ENCODE assay signal across 19 mouse cellular contexts in the genomic region with DNA sequence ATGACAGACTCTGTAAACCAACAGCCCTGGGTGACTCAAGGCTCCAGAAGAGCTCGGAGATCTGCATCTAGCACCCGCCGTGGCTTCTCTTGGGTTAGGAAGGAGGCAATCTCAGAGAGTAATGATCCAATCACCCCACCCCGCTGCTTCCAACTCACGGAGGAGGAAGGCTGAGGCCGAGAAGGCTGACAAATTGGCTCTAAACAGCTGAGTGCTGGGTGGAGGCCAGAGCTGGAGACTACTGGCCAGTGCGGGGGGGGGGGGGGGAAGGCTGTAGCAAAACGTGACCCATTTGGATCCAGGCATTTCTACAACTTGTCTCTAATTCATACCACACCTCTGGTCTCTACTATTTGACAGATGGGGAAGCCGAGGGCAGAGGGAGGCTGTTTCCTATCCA. TPM values are rescaled to one million over a fixed set of nuclear protein-coding genes. Genes with fewer than 3 reads are reported as not detected.
"Had no signal": no experiment of that assay in that cellular context is flagged by ENCODE, and none has a peak within 500 bp of the region (broad histone marks: within the 10 kb centered on the region; RNA-seq: fewer than 3 reads in every experiment).

No protein-coding gene starts in this region.

- H3K4me1 ChIP-seq: lung, embryonic 15.5 days; midbrain, embryonic 12.5 days; neural tube, embryonic 13.5 days; neural tube, embryonic 15.5 days; stomach, embryonic 15.5 days had no signal

- DNase-seq: lung, adult 18-20 months; lung, postnatal 14 days; lung, postnatal 4 days; midbrain, embryonic 14.5 days; retina, postnatal 1 day; right cerebral cortex, adult 18-20 months; right cerebral cortex, postnatal 25 days; thymus, adult 2 months; thymus, postnatal 25 days; thymus, postnatal 4 days had no signal

- H3K4me3 ChIP-seq: lung, embryonic 15.5 days; midbrain, embryonic 10.5 days; midbrain, embryonic 12.5 days; myocyte; neural tube, embryonic 13.5 days; neural tube, embryonic 15.5 days; stomach, embryonic 15.5 days had no signal

RNA-seq across cellular contexts. Expression of gene Grip2, which starts 47.8 kb away (rescaled TPM):
- total RNA-seq: megakaryocyte, adult 5-6 weeks; megakaryocyte-erythroid progenitor cell, adult 5-6 weeks had no signal
